Mouse (Mus musculus) heart, postnatal 25 days (tissue): ENCODE results near the gene Phex. TPM values are rescaled to one million over a fixed set of nuclear protein-coding genes. Genes with fewer than 3 reads are reported as not detected.

Source experiments
- DNase-seq: peaks from one replicate; pipeline ENCODE4 v3.0.0; 2022; ENCODE audit warnings: low spot score
- intact Hi-C: fragments of 180-260 bp; cut with DNase I; formaldehyde crosslinking; loops from one replicate; pipeline ENCODE4 v1.15.1; 2025
- total RNA-seq, 2 experiments: library from RNA; stranded (reverse); gene quantifications; 2 replicates each; pipeline ENCODE4 v1.2.3; 2021

Phex gene
- under 1 TPM in 1 of 2 experiments, not detected in 1; 0.06 TPM for total RNA-seq

DNA sequence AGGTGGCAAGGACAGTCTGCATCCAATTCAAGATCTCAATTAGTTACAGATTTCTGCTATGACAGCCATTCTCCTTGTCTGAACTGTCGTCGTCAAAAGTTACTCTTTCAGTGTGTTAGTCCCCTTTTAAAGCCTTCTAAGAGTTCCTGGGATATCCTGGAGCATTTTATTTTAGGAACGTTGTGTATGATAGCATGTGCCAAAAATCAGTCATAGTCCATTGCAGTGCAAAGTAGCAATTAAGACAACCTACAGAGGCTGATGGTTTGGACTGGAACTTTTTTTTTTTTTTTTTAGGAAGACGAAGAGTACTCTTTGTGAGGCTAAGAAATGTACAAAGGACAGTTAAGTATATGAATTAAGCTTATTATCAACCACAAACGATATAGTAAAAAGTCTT, at the start of gene Phex:
TSS of gene Phex (minus strand) at position 101 of the 400 bp plus-strand sequence.
- intact Hi-C loops = no loop called here
- no peak for DNase-seq

GRCm38 (mm10) chrX:157462716-157463115, 47.6 kb upstream of the Phex start:
- intact Hi-C loops = loop anchor here (10.0 kb wide), 1 partner anchor 1462 kb away; no protein-coding TSS in a partner anchor
- DNase-seq = no peak

DNA sequence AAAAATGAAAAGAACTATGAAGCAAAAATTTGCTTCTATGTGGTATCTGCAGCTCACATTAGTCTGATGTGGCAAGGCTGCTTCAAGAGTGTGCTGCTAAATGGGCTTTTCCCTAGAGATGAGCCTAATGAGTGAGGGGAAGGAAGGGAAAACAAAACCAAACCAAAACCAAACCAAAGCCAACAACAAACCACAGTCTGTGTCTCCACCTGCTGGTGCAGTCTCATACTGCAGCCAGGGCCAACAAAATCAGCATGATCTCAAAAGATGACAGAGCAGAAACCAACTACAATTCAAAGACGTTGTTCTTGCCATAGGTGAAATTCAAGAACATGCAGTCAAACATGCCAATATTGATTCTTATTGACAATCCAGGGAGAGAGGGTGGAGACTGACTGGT, 39.3 kb upstream of the Phex start:
- intact Hi-C loops = loop anchor here (10.0 kb wide), 1 partner anchor 540 kb away; no protein-coding TSS in a partner anchor
- DNase-seq = no peak

DNA sequence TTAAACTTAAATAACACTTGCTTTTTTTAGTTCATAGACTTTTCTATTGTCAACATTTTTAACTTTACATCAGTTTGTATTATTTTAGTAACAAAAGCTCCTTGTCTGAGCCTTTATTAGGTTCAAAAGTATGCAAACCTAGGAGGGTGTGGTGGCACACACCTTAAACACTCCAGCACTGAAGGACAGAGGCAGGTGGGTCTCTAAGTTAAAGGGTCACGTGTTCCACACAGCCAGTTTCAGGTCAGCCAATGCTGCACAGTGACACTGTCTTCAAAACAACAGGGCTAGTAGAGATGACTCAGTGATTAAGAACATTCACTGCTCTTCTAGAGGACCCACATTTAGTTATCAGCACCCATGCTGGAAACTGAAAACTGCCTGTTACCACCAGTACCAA, 33.9 kb upstream of the Phex start:
- intact Hi-C loops = no loop called here
- no peak for DNase-seq

GRCm38 (mm10) chrX:157447431-157447830, 32.3 kb upstream of the Phex start:
- DNase-seq = no peak
- intact Hi-C loops = no loop called here

DNA sequence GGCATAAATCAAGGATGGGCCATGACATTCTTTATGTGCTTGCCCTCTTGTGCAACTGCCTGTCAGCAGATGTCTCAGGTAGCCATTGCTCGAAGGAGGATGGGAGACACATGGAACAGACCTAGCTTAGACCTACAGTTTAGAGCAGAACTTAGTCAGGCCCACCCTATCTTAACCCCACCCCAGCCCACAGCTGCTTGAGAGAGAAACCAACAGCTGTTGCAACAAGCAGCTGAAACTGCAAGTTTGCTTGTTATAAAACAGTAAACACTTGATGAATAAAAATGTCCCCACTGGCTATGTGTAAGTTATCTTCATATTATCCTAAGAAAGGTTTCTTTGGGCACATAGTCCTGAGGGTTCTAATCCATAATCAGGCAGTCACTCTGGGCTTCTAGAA, 19.7 kb upstream of the Phex start:
- intact Hi-C loops = no loop called here
- no peak for DNase-seq

DNA sequence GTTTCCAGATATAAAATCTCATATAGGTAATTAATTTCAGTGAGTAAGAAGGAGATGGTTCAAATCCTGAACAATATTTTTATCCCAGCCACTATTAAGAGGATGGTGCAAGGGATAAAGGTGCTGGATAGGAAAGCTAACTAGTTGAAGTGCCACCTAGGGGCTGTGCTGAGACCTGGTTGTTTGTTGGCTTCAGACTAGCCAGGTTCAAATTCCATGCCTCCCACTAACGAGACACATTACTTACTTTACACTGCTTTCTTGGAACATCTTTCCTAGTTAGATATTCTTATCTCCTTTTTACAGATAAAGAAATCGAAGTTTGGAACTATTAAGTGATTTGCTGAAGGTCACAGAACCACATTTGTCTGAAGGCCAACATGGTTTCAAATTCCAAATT, 4.3 kb upstream of the Phex start:
- no peak for DNase-seq

DNA sequence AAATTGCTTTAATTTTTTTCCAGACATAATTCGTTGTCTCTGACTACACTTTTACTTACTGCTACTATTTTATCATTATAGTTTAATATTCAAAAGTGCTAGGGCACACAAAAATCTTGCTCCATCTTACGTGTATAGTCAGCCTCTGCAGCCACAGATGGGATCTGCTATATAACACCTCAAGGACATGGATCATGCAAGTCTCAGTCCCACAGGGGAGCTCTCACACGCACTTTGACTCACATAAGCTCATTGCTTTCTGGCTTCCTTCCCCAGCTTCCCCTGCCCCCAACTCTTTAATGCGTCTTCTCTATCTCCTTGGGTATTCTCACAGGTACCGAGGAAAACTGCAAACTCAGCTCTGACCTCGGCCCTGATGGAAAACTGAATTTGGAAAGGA, 10.2 kb downstream of the Phex start:
- intact Hi-C loops = no loop called here
- DNase-seq = no peak

More for the DNA sequence above, 4.3 kb upstream of the Phex start:
- intact Hi-C loops = no loop called here

DNA sequence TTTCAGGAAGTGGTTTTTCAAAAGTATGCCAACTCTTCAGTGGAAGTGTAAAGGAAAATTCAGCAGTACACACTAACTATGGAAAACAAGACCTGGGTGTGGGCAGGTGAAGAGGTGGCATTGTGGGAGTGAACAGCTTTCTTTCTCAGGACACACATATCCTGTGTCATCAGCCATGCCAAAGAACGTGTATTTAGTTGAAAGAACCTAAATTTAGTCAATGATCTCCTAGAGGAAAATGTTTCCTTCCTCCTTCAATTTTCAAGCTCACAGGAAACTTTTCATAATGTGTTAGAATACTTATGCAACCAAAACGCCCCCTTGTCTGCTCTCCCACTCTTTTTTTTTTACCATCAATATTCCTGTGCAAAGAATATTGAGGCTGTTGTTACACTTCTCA, 23.9 kb downstream of the Phex start:
- intact Hi-C loops = no loop called here
- DNase-seq = no peak

- no peak for DNase-seq
- intact Hi-C loops = no loop called here
Measured at GRCm38 (mm10) chrX:157390102-157390501, 25.0 kb downstream of the Phex start.

DNA sequence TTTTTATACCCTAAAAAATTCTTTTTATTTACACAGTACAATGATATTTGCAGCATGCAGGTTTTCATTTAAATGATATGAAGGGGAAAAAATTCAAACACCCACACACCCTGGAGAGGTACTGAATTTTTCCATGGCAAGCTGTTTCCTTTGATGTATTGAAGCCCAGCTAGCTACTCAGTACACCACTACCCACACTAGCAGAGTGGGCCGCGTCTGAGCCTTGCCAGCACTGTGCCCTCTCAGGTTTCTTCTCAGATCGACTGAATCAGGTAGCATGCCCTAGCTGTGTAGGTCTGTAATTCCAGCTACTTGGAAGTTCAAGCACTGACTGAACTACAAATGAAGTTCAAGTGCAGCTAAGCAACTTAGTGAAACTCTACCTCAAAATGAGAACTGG, 26.7 kb downstream of the Phex start:
- intact Hi-C loops = no loop called here
- DNase-seq = no peak

DNA sequence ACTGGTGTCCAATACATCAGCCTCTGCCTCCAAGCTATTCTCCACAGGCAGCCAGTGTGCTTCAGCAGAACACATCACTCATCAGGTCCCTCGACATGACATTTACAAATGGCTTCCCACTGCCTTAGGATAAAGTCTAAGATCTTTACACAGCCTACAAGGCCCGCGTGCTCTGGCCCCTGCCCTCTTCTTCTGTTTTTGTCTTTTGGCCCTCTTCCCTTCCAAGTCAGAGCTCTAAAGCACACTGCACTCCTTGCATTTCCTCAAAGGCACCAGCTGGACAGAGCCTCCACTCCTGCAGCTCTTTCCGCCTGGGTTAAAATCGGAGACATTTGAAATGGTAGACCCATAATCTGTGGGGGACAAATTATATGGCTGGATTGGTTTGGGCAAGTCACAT, 28.1 kb downstream of the Phex start:
- intact Hi-C loops = no loop called here
- DNase-seq = no peak

DNA sequence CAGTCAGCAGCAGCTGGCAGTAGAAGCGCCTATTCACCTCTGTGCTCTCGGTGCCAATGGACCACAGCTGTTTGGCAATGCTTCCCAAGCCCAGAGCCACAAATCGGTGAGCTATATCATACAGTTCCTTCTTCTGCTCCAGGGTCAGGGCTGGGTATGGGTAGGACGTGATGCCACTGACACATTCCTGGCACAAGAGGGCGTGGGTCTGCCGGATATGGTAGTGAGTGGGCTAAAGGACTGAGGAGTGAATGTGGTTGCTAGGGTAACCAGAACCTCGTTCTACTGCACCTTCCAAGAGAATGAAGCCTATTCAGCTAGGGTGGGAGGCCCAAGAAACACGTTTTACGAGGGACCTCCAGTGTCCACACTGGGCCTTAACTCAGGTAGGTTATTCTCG, 36.3 kb downstream of the Phex start:
- no peak for DNase-seq
- intact Hi-C loops = no loop called here

DNA sequence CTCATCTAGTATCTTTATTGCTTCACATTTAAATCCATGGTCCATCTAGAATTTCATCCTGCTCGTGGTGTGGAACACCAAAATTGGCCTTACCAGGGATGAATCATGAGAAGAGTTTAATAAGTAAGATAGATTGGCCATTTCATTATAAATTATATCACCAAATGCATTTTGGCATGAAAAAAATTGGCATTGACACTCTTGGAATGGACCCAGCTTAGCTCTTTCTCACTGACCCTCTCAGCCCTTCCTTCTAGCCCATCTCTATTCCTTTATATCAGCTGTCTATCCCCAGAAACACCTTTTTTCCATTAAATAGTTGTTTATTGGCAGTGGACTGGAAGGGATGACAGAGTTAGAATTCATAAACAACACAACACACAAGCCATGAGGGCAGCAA, 37.7 kb downstream of the Phex start:
- no peak for DNase-seq
- intact Hi-C loops = no loop called here

DNA sequence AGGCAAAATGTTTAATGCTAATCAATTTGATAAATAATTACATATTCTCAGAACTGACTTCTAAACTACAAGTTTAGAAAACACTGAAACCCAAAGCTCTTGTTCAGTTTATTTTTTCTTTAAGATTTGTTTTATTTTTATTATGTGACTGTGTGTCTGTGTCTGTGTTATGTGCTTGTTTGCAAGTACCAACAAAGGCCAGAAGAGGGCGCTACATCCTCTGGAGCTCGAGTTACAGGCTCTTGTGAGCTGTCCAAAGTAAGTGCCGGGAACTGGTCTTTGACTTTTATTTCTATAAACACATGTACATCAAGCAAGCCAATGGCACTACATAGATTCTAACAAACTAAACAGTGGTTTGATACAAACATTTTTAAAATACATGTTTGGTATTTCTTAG, 41.2 kb downstream of the Phex start:
- intact Hi-C loops = no loop called here
- no peak for DNase-seq

GRCm38 (mm10) chrX:157369166-157369565, 45.9 kb downstream of the Phex start:
- intact Hi-C loops = no loop called here
- no peak for DNase-seq

DNA sequence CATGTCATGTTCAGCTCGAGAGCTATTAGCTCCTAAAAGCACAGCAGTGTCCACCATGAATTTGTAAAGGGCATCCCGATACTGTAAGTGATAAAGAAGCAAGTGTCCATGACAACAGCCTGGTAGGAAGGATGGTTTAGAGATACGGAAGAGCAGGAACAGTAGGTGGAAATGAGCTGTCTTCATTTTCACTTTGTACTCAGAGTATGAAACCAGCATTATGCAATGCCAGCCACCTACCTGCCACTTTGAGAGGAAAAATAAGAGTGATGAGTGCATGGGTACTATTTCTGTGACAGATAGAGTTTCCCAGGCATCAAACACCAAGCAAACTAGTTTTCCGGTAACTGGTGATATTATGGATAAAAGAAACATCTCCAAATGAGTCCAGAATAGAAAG, 59.6 kb downstream of the Phex start:
- no peak for DNase-seq
- intact Hi-C loops = no loop called here

GRCm38 (mm10) chrX:157346201-157346600, 68.9 kb downstream of the Phex start:
- DNase-seq = peak; percentile 5
- intact Hi-C loops = no loop called here

DNA sequence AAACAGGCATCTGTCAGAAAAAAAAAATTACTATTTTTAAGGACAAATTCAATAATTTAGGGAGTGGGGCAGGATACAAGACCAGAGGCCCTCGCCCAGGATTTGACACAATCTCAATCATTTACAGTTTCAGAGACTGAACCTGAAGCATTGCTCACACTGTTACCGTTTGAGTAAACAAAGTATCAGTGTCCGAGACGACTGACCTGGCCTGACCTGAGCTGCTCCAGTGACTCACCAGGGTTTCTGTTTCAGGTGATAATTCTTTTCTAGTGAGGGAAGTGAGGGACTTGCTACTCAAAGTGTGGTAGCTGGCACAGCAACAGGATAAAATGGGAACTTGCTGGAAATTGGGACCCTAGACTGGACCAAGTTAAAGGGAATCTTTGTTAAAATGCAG, 80.4 kb downstream of the Phex start:
- DNase-seq = no peak
- intact Hi-C loops = no loop called here

- intact Hi-C loops = no loop called here
- DNase-seq = no peak
Measured at GRCm38 (mm10) chrX:157329821-157330220, 85.3 kb downstream of the Phex start.

DNA sequence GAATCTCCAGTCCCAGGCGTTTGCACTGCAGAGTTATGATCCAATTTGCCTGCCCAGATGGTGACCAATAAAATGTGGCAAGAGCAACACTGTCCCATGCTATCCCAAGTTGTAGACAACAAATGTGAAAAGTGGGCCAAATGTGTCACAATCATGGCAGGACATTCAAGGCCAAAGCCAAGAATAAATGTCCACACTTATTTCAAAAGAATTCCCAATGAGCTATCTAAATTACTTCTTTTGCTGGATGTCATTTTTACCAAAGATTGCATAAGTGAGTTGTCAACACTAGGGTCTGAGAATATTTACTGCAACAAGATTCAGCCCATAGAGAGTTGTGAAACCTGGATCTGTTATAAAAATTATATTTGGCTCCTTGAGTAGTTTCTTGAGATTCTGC, 86.7 kb downstream of the Phex start:
- no peak for DNase-seq
- intact Hi-C loops = no loop called here

DNA sequence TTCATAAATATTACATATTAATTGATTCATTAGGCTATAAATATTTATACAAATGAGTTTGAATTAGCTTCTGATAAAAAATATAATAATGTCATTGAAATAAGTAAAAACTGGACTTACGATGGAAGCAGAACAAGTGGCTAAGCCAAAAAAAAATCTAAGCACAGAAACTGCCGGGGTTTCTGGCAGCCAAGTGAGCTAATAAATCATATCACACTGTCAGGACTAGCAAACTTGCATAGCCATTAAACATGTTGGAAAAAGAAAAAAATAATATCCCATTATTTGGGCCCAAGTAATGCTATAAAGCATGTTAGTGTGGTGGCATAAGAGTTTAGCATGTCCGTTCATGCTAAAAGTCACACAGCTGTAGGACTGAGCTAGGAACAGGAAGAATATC, 87.4 kb downstream of the Phex start:
- intact Hi-C loops = no loop called here
- DNase-seq = no peak

- intact Hi-C loops = no loop called here
- no peak for DNase-seq
Measured at GRCm38 (mm10) chrX:157324396-157324795, 90.7 kb downstream of the Phex start.
